In genomic region chr4:97923248-97923647, GRCm38 (mm10) we compare ENCODE assay signal across 11 mouse cellular contexts.
DNase-seq lines count a peak whose midpoint lies in the region; ATAC-seq and TF ChIP-seq lines count a peak whose summit lies in the region.
"Had no signal": no experiment of that assay in that cellular context is flagged by ENCODE, and none has a peak within 500 bp of the region (broad histone marks: within the 10 kb centered on the region; RNA-seq: fewer than 3 reads in every experiment).

No protein-coding gene starts in this region.

- peak overlapping the region; percentile 65 for H3K27ac ChIP-seq in forebrain, embryonic 13.5 days
- H3K27ac ChIP-seq in forebrain, embryonic 11.5 days (ENCODE audit: low read depth, low read length), result no peak overlapping the region; the same call in 1 of the 2 replicates
- peak overlapping the region; percentile 66 for H3K27ac ChIP-seq in layer of hippocampus, adult 2 months
- peak overlapping the region; percentile 53; the same call in 1 of the 2 replicates for H3K27ac ChIP-seq in forebrain, embryonic 16.5 days (ENCODE audit: low read length)
- H3K27ac ChIP-seq: limb, embryonic 10.5 days; midbrain, embryonic 13.5 days had no signal

- WGBS in forebrain, embryonic 13.5 days, result 76% methylated on average over 5 of the region's 5 CpGs
- 94% methylated on average over 5 of the region's 5 CpGs for WGBS in forebrain, embryonic 11.5 days
- 50% methylated on average over 5 of the region's 5 CpGs for WGBS in forebrain, embryonic 16.5 days

- H3K9ac ChIP-seq in forebrain, embryonic 13.5 days, result no peak overlapping the region
- no peak overlapping the region for H3K9ac ChIP-seq in forebrain, embryonic 11.5 days (ENCODE audit: low read length)
- no peak overlapping the region for H3K9ac ChIP-seq in forebrain, embryonic 16.5 days (replicated peaks; ENCODE audit: low read depth, low read length)
- H3K9ac ChIP-seq: midbrain, embryonic 13.5 days had no signal

- no peak for DNase-seq in forebrain, embryonic 11.5 days (ENCODE audit: low spot score)
- no peak for DNase-seq in layer of hippocampus, adult 2 months (ENCODE audit: low spot score in 2 of 2)
- DNase-seq in layer of hippocampus, adult 11-12 months (ENCODE audit: low spot score), result no peak
- DNase-seq in G1E (ENCODE audit: low spot score), result no peak
- no peak for DNase-seq in natural killer cell, adult 2 months (ENCODE audit: low spot score in 2 of 2)
- no peak for DNase-seq in frontal cortex, postnatal 14 days (ENCODE audit: low spot score in 2 of 2)

- TF ChIP-seq CTCF in layer of hippocampus, adult 2 months (conservative IDR thresholded peaks at IDR 0.05), result no peak
- no peak for TF ChIP-seq CTCF in G1E (IDR thresholded peaks at IDR 0.05; ENCODE audit: low read depth, low read length)

- no peaks in the 10 kb centered on the region for H3K27me3 ChIP-seq in forebrain, embryonic 13.5 days
- H3K27me3 ChIP-seq in forebrain, embryonic 11.5 days (ENCODE audit: control insufficient read depth, insufficient read depth, low read length), result no peaks in the 10 kb centered on the region
- no peaks in the 10 kb centered on the region for H3K27me3 ChIP-seq in G1E (ENCODE audit: insufficient read depth, low read length)
- no peaks in the 10 kb centered on the region for H3K27me3 ChIP-seq in forebrain, embryonic 16.5 days (replicated peaks; ENCODE audit: control insufficient read depth, insufficient read depth, low read length)
- H3K27me3 ChIP-seq: midbrain, embryonic 13.5 days; Patski had no signal

- no peak overlapping the region for H3K4me3 ChIP-seq in forebrain, embryonic 13.5 days
- no peak overlapping the region for H3K4me3 ChIP-seq in forebrain, embryonic 11.5 days (ENCODE audit: low read depth, low read length)
- no peak overlapping the region for H3K4me3 ChIP-seq in layer of hippocampus, adult 2 months
- H3K4me3 ChIP-seq in G1E (ENCODE audit: low read depth, low read length), result no peak overlapping the region
- H3K4me3 ChIP-seq in forebrain, embryonic 16.5 days (replicated peaks; ENCODE audit: low read length), result no peak overlapping the region
- H3K4me3 ChIP-seq: limb, embryonic 10.5 days; midbrain, embryonic 13.5 days had no signal

- no peaks in the 10 kb centered on the region for H3K9me3 ChIP-seq in forebrain, embryonic 13.5 days (replicated peaks)
- H3K9me3 ChIP-seq in forebrain, embryonic 11.5 days (ENCODE audit: control insufficient read depth, low read length), result no peaks in the 10 kb centered on the region
- H3K9me3 ChIP-seq in G1E (replicated peaks), result peaks cover 7% of the 10 kb centered on the region
- no peaks in the 10 kb centered on the region for H3K9me3 ChIP-seq in forebrain, embryonic 16.5 days (ENCODE audit: control insufficient read depth, low read length)
- H3K9me3 ChIP-seq: limb, embryonic 10.5 days; midbrain, embryonic 13.5 days had no signal

- H3K4me1 ChIP-seq in forebrain, embryonic 13.5 days, result peaks cover 80% of the 10 kb centered on the region
- H3K4me1 ChIP-seq in forebrain, embryonic 11.5 days (replicated peaks; ENCODE audit: control insufficient read depth, insufficient read depth, low read length), result peaks cover 13% of the 10 kb centered on the region; the same call in 1 of the 2 replicates
- no peaks in the 10 kb centered on the region for H3K4me1 ChIP-seq in G1E (ENCODE audit: insufficient read depth, low read depth, low read length)
- peaks cover 43% of the 10 kb centered on the region for H3K4me1 ChIP-seq in forebrain, embryonic 16.5 days (replicated peaks; ENCODE audit: control insufficient read depth, insufficient read depth, low read length)

- ATAC-seq in forebrain, embryonic 13.5 days, result no peak
- ATAC-seq in forebrain, embryonic 11.5 days (replicated peaks; ENCODE audit: low FRiP score), result no peak
- peak; percentile 64 for ATAC-seq in G1E (ENCODE audit: extremely low read depth, insufficient number of reproducible peaks, low FRiP score, poor library complexity, severe bottlenecking)
- ATAC-seq in forebrain, embryonic 16.5 days, result no peak
- ATAC-seq: Patski had no signal

- peak overlapping the region; percentile 16; the same call in 1 of the 2 replicates for H3K4me2 ChIP-seq in forebrain, embryonic 13.5 days
- no peak overlapping the region for H3K4me2 ChIP-seq in forebrain, embryonic 11.5 days (ENCODE audit: low read depth, low read length, severe bottlenecking)
- H3K4me2 ChIP-seq in forebrain, embryonic 16.5 days (ENCODE audit: low read length), result no peak overlapping the region; the same call in 1 of the 2 replicates
- H3K4me2 ChIP-seq: midbrain, embryonic 13.5 days had no signal

- H3K36me3 ChIP-seq in forebrain, embryonic 13.5 days (ENCODE audit: poor library complexity, severe bottlenecking), result no peaks in the 10 kb centered on the region
- H3K36me3 ChIP-seq in forebrain, embryonic 11.5 days (ENCODE audit: control insufficient read depth, insufficient read depth, low read length), result no peaks in the 10 kb centered on the region
- H3K36me3 ChIP-seq in G1E (replicated peaks), result no peaks in the 10 kb centered on the region
- no peaks in the 10 kb centered on the region for H3K36me3 ChIP-seq in forebrain, embryonic 16.5 days (ENCODE audit: control insufficient read depth, insufficient read depth)
- H3K36me3 ChIP-seq: limb, embryonic 10.5 days; midbrain, embryonic 13.5 days had no signal
